Mouse (Mus musculus) liver, embryonic 11.5 days (tissue): ENCODE results near the gene Xcr1. TPM values are rescaled to one million over a fixed set of nuclear protein-coding genes. Genes with fewer than 3 reads are reported as not detected.

ENCODE experiments used
- ATAC-seq: fragments of 200-750 bp; cut with Nextera tagmentation; replicated peaks from 2 replicates; pipeline ENCODE4 v1.8.0; 2017; ENCODE audit warnings: moderate number of reproducible peaks, mild to moderate bottlenecking, moderate TSS enrichment, moderate library complexity; ENCODE audit not compliant: low FRiP score
- DNase-seq: peaks from one replicate; pipeline ENCODE4 v3.0.0-alpha.2; 2017; ENCODE audit warnings: low spot score
- H3K27ac ChIP-seq: fragments of 300-500 bp; sonication (generic); 2 replicates; pipeline ENCODE4 v1.5.1; 2014; ENCODE audit warnings: mild to moderate bottlenecking, low read depth, low read length, control low read depth
- H3K27me3 ChIP-seq: fragments of 300-500 bp; sonication (generic); replicated peaks from 2 replicates; pipeline ENCODE4 v1.6.1; 2014; ENCODE audit warnings: low read length, mixed read lengths; ENCODE audit not compliant: control insufficient read depth, insufficient read depth
- H3K36me3 ChIP-seq: fragments of 300-500 bp; sonication (generic); 2 replicates; pipeline ENCODE4 v1.6.1; 2014; ENCODE audit warnings: mild to moderate bottlenecking, low read length, moderate library complexity, mixed read lengths; ENCODE audit not compliant: control insufficient read depth, insufficient read depth
- H3K4me1 ChIP-seq: fragments of 300-500 bp; sonication (generic); replicated peaks from 2 replicates; pipeline ENCODE4 v1.6.1; 2014; ENCODE audit warnings: low read length, mixed read lengths; ENCODE audit not compliant: control insufficient read depth, insufficient read depth
- H3K4me2 ChIP-seq: fragments of 300-500 bp; sonication (generic); 2 replicates; pipeline ENCODE4 v1.6.1; 2014; ENCODE audit warnings: mild to moderate bottlenecking, control low read depth, moderate library complexity
- H3K4me3 ChIP-seq: fragments of 300-500 bp; sonication (generic); 2 replicates; pipeline ENCODE4 v1.5.1; 2014; ENCODE audit warnings: low read depth, low read length, control low read depth
- H3K9ac ChIP-seq: fragments of 300-500 bp; sonication (generic); 2 replicates; pipeline ENCODE4 v1.6.1; 2014; ENCODE audit warnings: low read depth, low read length, control low read depth
- H3K9me3 ChIP-seq: fragments of 300-500 bp; sonication (generic); 2 replicates; pipeline ENCODE4 v1.6.1; 2016; ENCODE audit warnings: low read length, inconsistent platforms, mixed read lengths; ENCODE audit not compliant: control insufficient read depth
- WGBS: fragments of 180-500 bp; shearing (Covaris S2); extraction: QIAGEN DNeasy Blood & Tissue Kit; methylation state at CpG from one replicate; pipeline ENCODE4 v1.1.7; 2014; 5-methylcytosine and 5-hydroxymethylcytosine counted together
- polyA plus RNA-seq: library from polyadenylated mRNA; unstranded; fragments of >200 nt; fragmentation: Nextera tagmentation; extraction: Ambion mirVana; gene quantifications from 2 replicates; pipeline ENCODE4 v1.2.1, GENCODE M21; 2014

Gene Xcr1
- polyA plus RNA-seq, 1 experiment from 2014 or later, result not detected

DNA sequence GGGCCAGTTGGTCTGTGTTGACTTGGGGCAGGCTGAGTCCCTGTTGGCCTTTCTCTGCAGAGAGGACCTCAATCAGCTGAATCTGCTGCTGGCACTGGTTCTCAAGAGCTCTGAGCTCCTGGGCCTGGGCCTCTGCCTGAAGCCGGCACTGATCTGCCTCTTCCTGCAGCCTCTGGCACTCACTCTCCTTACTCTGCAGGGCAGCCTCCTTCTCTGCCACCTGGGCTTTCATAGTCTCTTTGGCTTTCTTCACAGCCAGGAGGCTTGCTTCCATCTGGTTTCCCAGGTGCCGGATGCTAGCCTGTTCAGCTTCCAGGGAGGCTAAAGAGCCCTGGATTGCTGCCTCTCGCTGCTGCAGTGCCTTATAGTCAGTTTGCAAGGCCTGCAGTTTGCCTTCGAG is 32.9 kb downstream of the Xcr1 start:
- H3K4me2 ChIP-seq, result no peak overlapping the region
- WGBS, result 93% methylated on average over 4 of the region's 4 CpGs
- H3K4me1 ChIP-seq, result no peaks in the 10 kb centered on the region
- no peak overlapping the region for H3K9ac ChIP-seq
- DNase-seq (no peak), ATAC-seq (no peak)
- peaks cover 29% of the 10 kb centered on the region for H3K36me3 ChIP-seq
- no peaks in the 10 kb centered on the region for H3K27me3 ChIP-seq
- no peak overlapping the region for H3K27ac ChIP-seq
- H3K4me3 ChIP-seq, result no peak overlapping the region
- no peaks in the 10 kb centered on the region for H3K9me3 ChIP-seq

DNA sequence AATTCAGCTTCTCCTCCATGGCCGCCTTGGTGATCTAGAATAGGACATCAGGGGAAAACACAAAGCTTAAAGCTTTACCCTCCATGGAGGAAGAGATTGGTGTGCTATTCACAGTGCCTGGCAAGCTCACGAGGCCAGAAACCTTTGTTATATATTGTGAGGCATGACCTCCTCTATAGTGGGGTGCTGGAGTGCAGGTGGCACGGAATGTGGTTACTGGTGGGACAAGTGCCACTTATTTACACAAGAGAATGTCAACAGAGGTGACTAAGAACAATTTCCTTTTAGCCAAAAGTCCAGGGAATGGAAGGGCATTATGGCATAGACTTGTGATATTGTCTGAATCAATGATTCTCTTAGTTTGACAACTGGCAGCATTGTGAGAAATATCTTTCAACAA is 35.2 kb downstream of the Xcr1 start:
- no peak overlapping the region for H3K4me2 ChIP-seq
- H3K27me3 ChIP-seq, result no peaks in the 10 kb centered on the region
- WGBS, result 89% methylated on average over 3 of the region's 3 CpGs
- H3K9me3 ChIP-seq, result no peaks in the 10 kb centered on the region
- no peak overlapping the region for H3K27ac ChIP-seq
- no peak overlapping the region for H3K9ac ChIP-seq
- H3K4me3 ChIP-seq, result no peak overlapping the region
- H3K4me1 ChIP-seq, result no peaks in the 10 kb centered on the region
- peaks cover 43% of the 10 kb centered on the region for H3K36me3 ChIP-seq
- DNase-seq, result no peak
- ATAC-seq, result no peak

GRCm38 (mm10) chr9:123818601-123819000 is 43.2 kb downstream of the Xcr1 start:
- 83% methylated on average over 2 of the region's 2 CpGs for WGBS
- Histone ChIP-seq H3K4me1 (no peaks in the 10 kb centered on the region), H3K4me3 (no peak overlapping the region), H3K27ac (no peak overlapping the region), H3K9ac (no peak overlapping the region), H3K9me3 (no peaks in the 10 kb centered on the region), H3K4me2 (no peak overlapping the region), H3K36me3 (peaks cover 26% of the 10 kb centered on the region), H3K27me3 (no peaks in the 10 kb centered on the region)
- ATAC-seq (no peak), DNase-seq (no peak)

- Histone ChIP-seq H3K36me3 (peaks cover 15% of the 10 kb centered on the region), H3K4me3 (no peak overlapping the region), H3K4me1 (no peaks in the 10 kb centered on the region), H3K27me3 (no peaks in the 10 kb centered on the region), H3K9ac (no peak overlapping the region), H3K9me3 (no peaks in the 10 kb centered on the region), H3K27ac (no peak overlapping the region), H3K4me2 (no peak overlapping the region)
- DNase-seq, result no peak
- 93% methylated on average over 1 of the region's 1 CpGs for WGBS
- no peak for ATAC-seq
Observed at GRCm38 (mm10) chr9:123815996-123816395, 45.8 kb downstream of the Xcr1 start.

DNA sequence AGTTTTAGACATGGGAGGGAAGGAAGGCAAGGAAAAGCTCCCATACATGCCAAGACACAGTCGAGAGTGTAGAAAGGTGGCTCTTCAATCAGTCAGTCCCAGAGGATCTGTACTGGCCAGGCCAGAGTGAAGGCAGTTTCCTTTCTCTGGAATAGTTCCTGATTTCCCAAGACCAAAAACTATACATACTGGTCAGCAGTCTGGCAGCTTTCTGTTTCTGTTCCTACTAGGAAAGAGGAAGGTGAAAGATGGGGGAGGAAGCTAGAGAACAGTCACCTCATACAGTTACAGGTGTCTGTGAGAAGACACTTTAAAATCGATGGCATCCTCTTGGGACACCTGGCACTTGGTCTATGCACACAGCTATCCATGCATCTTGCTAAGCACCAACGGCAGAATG is 46.4 kb downstream of the Xcr1 start:
- H3K27me3 ChIP-seq, result no peaks in the 10 kb centered on the region
- ATAC-seq, result no peak
- H3K9ac ChIP-seq, result no peak overlapping the region
- H3K9me3 ChIP-seq, result no peaks in the 10 kb centered on the region
- no peak for DNase-seq
- no peak overlapping the region for H3K27ac ChIP-seq
- H3K36me3 ChIP-seq, result peaks cover 15% of the 10 kb centered on the region
- H3K4me1 ChIP-seq, result no peaks in the 10 kb centered on the region
- no peak overlapping the region for H3K4me3 ChIP-seq
- WGBS, result 84% methylated on average over 3 of the region's 3 CpGs
- no peak overlapping the region for H3K4me2 ChIP-seq

DNA sequence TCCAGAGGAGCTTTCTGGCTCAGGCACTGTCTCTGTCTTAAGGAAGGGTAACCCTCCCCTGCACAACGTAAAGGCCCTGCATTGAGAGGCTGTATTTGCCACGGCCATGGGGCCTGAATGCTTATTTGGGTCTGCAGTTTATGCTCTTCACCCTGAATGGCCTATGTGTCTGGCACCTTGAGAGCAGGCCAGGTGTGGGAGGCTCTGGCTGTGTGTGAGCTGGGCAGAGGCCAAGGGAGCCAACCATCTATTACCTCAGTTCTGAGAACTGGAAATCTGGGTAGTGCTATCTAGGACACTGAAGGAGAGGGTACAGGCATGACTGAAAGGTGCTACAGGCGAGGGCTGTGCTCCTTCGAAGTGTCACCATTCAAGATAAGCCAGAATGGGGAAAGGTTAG is 47.0 kb downstream of the Xcr1 start:
- no peak overlapping the region for H3K4me3 ChIP-seq
- H3K9me3 ChIP-seq, result no peaks in the 10 kb centered on the region
- 79% methylated on average over 4 of the region's 4 CpGs for WGBS
- no peak overlapping the region for H3K4me2 ChIP-seq
- H3K27me3 ChIP-seq, result no peaks in the 10 kb centered on the region
- H3K36me3 ChIP-seq, result peaks cover 14% of the 10 kb centered on the region
- no peak for DNase-seq
- no peak for ATAC-seq
- H3K27ac ChIP-seq, result no peak overlapping the region
- no peak overlapping the region for H3K9ac ChIP-seq
- no peaks in the 10 kb centered on the region for H3K4me1 ChIP-seq

GRCm38 (mm10) chr9:123814326-123814725 is 47.5 kb downstream of the Xcr1 start:
- Histone ChIP-seq H3K27ac (no peak overlapping the region), H3K27me3 (no peaks in the 10 kb centered on the region), H3K9me3 (no peaks in the 10 kb centered on the region), H3K4me1 (no peaks in the 10 kb centered on the region), H3K4me2 (no peak overlapping the region), H3K4me3 (no peak overlapping the region), H3K36me3 (peaks cover 13% of the 10 kb centered on the region), H3K9ac (no peak overlapping the region)
- WGBS, result 70% methylated on average over 2 of the region's 2 CpGs
- DNase-seq (no peak), ATAC-seq (no peak)

GRCm38 (mm10) chr9:123811831-123812230 is 50.0 kb downstream of the Xcr1 start:
- 87% methylated on average over 3 of the region's 3 CpGs for WGBS
- Histone ChIP-seq H3K9me3 (no peaks in the 10 kb centered on the region), H3K4me3 (no peak overlapping the region), H3K4me2 (no peak overlapping the region), H3K9ac (no peak overlapping the region), H3K27me3 (no peaks in the 10 kb centered on the region), H3K36me3 (peaks cover 3% of the 10 kb centered on the region; the same call in 1 of the 2 replicates), H3K27ac (no peak overlapping the region), H3K4me1 (no peaks in the 10 kb centered on the region)
- no peak for DNase-seq
- ATAC-seq, result no peak

- no peaks in the 10 kb centered on the region; the same call in 1 of the 2 replicates for H3K36me3 ChIP-seq
- no peaks in the 10 kb centered on the region for H3K4me1 ChIP-seq
- H3K9me3 ChIP-seq, result no peaks in the 10 kb centered on the region
- no peaks in the 10 kb centered on the region for H3K27me3 ChIP-seq
- DNase-seq (no peak), ATAC-seq (0 out of 2 replicates have a peak, but pooled peaks have one; percentile 23)
- no peak overlapping the region for H3K4me3 ChIP-seq
- no peak overlapping the region for H3K27ac ChIP-seq
- 47% methylated on average over 7 of the region's 7 CpGs for WGBS
- no peak overlapping the region for H3K9ac ChIP-seq
- H3K4me2 ChIP-seq, result no peak overlapping the region
Observed at GRCm38 (mm10) chr9:123808583-123808982, 53.2 kb downstream of the Xcr1 start.
